Mouse (Mus musculus) urinary bladder, postnatal 25 days (tissue): ENCODE data around the gene Rsl24d1.
"Not testable (repeated sequence)": the region's sequence is repeated elsewhere in the genome, so short reads cannot be mapped to it uniquely, and the experiment has no call there.

Source experiments
- DNase-seq: peaks from one replicate; pipeline ENCODE4 v3.0.0; 2022; ENCODE audit warnings: low spot score

The Rsl24d1 gene

DNA sequence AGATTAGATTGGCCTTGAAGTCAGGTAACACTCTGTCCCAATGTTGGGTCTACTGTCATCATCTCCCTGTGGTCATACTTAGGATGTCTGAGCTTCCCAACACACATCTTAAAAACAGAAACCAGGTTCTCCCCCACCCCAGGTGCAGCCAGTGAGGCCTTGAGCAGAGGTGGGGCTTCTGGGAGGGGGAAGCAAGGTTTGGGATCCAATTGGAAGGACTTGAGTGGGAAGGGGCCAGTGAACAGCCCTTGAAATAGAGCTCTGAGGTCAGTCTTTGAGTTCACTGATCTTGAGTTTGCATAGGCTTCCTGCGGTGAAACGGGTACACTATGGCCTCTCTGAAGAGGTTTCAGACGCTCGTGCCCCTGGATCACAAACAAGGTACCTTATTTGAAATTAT is 11.0 kb upstream of the Rsl24d1 start, which contains the start of gene Gm20509:
Gene Gm20509 (plus strand): TSS at position 290 of the 400 bp plus-strand sequence.
- no peak for DNase-seq

DNA sequence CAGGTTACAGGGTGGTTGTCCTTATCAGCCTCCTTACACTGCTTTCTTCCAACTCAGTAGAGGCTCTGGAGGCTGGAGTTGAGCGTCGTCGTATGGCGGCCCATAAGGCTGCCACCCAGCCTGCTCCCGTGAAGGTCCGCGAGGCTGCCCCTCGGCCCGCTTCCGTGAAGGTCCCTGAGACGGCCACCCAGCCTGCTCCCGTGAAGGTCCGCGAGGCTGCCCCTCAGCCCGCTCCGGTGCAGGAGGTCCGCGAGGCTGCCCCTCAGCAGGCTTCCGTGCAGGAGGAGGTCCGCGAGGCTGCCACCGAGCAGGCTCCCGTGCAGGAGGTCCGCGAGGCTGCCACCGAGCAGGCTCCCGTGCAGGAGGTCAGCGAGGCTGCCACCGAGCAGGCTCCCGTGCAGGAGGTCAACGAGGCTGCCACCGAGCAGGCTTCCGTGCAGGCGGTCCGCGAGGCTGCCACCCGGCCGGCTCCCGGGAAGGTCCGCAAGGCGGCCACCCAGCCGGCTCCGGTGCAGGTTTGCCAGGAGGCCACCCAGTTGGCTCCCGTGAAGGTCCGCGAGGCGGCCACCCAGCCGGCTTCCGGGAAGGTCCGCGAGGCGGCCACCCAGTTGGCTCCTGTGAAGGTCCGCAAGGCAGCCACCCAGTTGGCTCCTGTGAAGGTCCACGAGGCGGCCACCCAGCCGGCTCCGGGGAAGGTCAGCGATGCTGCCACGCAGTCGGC is 9.9 kb upstream of the Rsl24d1 start:
- peak; percentile 33 for DNase-seq

DNA sequence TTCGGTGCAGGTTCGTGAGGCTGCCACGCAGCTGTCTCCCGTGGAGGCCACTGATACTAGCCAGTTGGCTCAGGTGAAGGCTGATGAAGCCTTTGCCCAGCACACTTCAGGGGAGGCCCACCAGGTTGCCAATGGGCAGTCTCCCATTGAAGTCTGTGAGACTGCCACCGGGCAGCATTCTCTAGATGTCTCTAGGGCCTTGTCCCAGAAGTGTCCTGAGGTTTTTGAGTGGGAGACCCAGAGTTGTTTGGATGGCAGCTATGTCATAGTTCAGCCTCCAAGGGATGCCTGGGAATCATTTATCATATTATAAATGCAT is 9.4 kb upstream of the Rsl24d1 start:
- DNase-seq, result no peak

GRCm38 (mm10) chr9:73105141-73105540 is 8.1 kb upstream of the Rsl24d1 start:
- DNase-seq, result no peak

DNA sequence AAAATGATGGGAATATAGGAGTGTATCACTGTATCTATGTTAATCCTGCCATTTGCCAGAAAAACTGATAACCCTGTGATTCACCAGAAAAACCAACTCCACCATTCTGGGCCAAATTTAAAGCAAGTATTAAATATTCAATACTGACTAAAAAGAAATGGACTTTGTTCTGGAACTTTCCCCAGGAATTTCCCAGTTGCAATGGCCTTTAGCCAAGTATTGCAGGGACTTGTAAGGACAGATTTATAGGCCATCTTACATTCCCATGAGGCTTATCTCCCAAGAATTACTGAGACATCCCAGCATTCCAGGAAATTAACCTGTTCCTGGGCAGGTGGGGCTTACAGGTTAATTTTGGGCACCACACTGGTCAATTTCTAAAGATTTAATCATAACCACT is 7.5 kb upstream of the Rsl24d1 start:
- no peak for DNase-seq

- not testable (repeated sequence) for DNase-seq
Measured at GRCm38 (mm10) chr9:73116704-73117103, 3.5 kb downstream of the Rsl24d1 start.

GRCm38 (mm10) chr9:73118012-73118411 is 4.8 kb downstream of the Rsl24d1 start:
- no peak for DNase-seq

DNA sequence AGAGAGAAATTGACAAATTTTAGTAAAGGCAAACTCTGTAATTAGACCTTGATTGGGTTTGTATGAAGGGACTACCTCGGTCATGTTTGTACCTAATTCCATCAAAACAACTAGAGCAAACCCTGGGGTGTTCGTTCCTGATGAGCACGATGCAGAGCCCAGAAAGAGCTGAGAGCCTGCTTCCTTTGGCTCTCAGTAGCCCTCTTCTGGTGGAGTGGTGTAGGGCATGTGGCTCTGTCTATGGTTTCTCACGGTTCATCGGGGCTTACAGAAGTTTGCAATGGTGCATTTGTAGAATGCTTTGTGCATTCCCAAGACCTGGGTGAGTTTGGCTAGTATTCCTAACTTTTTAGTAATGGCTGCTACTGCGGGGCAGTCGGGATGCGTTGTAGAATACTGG is 8.5 kb downstream of the Rsl24d1 start:
- DNase-seq, result no peak

DNA sequence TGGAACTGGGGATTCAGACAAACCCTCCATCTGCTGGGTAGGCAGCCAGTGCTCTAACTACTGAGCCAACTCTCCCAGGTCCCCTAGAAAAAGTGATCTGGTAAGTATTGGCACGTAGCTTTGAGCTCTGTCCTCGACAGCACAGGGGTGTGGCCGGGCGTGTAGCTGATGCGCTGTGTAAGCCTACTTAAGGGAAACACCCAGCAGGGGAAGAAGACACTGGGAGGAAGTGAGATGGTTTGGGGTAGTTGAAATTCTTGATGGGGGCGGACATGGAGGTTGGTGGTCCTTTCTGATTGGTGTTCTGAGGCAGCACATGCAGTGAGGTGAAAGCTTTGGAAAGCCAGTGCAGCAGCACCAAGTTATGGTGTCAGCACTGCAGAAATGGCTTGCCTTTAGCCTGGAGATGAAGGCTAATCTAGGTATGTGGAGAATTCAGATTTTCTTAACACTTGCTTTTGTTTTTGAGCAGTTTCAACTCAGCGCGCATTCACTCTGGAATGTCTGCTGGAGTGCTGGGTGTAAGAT is 11.9 kb downstream of the Rsl24d1 start:
- no peak for DNase-seq

- DNase-seq, result no peak
Measured at GRCm38 (mm10) chr9:73127457-73127856, 14.2 kb downstream of the Rsl24d1 start.

DNA sequence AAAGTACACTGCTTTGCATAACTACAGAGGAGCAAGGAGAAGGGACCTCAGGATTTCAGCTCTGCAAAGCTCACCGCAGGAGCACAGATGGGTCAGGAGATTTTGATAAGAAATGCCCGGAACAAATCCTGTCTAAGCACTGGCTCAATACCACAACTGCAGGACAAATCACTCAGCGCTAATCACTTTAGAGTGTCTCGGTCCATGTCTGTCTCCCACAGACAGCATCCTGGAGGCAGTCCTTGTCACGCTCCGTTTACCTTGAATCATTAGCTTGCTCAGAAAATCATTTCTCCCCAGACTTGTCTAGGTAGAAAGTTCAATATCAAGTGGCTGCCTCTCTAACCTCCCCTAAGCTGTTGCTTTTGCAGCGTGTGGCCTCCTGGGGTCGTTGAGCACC is 16.6 kb downstream of the Rsl24d1 start:
- no peak for DNase-seq

DNA sequence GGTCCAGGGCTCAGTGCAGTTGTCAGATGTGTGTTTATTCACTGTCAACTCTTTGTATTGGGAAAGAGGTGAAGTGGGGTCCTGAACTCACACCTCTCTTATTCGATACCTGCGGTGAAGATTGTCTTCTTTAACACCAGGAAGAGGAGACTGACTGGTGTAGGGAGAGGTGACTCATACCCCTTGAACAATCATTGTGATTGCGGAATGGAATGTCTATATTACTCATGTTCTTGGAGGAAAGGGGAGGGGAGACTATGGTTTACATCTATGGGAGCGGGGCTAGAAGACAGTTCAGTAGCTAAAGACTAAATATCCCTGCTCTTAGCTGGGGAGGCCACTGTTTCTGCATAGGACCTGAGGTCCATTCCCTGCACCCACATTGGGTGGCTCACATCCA is 17.3 kb downstream of the Rsl24d1 start:
- DNase-seq, result no peak

DNA sequence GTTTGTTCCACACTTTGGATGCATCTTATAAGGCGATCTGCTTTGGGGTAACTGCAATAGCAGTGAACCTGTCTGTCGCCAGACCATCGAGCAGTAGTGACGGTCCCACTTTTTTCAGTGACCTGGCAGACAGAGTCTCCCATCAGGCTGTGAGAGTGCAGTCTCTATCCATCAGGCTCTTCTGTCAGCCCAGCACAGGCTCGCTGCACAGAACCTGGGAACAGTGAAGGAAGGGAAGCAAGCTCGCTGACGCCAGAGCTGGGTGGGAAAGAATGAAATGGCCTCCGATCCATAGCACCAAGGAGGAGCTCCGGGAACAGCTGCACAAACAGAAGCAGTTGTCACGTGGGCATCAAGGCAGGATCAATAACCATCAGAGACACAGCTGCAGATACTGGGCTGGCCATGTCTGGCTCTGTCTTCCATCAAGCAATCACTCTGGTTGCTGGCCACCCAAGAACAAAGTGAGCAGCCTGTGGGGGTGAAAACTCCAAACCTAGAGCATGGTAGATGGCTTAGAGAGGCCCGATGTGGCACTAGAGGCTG is 24.2 kb downstream of the Rsl24d1 start:
- no peak for DNase-seq

GRCm38 (mm10) chr9:73154347-73154746 is 41.1 kb downstream of the Rsl24d1 start:
- no peak for DNase-seq

DNA sequence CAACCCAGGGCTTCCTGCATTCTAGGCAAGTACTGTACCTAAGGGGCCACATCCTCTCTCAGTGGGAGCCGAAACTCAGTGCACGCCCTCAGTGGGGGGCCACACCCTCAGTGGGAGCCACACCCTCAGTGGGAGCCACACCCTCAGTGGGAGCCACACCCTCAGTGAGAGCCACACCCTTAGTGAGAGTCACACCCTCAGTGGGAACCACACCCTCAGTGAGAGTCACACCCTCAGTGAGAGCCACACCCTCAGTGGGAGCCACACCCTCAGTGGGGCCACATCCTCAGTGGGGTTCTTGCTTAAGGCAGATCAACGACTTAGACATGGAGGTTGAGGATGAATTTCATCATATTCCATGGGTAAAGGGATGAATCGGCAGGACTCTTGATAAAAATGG is 44.7 kb downstream of the Rsl24d1 start:
- DNase-seq, result no peak

- DNase-seq, result no peak
Measured at GRCm38 (mm10) chr9:73159265-73159664, 46.0 kb downstream of the Rsl24d1 start.

DNA sequence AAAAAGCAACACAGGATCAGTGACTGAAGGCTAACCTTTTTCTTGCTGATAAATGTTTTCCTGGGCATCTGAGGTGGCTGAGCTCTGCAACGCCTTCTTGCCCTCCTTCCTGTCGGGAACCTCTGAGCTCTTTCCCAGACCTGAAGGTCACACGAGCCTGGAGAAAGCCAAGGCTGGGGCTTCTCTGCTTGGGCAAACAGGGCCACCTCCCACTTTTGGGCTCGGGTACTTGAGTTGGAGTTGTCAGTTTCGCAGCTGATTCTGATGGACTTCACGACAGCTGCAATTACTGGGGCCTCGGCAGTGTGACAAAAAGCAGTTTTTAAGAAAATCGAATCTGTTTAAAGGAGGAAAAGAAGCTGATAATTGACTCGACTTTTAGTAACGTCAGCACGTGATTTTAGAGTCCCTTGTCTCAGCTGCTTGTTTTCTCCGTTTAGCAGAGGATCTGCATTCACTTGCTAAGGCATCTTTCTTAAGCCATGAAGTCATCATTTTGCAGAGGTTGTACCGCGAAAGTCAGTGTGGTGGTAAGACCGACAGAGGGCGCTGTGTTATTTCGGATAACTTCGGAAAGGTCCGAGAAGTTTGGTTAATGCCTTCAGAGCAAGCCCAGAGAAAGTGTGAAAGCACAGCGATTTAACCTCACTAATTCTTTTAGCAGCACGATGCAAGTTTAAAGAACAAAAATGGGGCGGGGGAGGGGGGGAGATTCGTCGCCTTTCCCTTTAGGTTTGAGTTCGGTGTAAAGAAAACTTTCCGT is 49.5 kb downstream of the Rsl24d1 start:
- peak; percentile 67 for DNase-seq

GRCm38 (mm10) chr9:73165631-73166030 is 52.4 kb downstream of the Rsl24d1 start:
- no peak for DNase-seq
